In genomic region chr3:111402135-111402534, GRCm38 (mm10) we compare ENCODE assay signal across 25 mouse cellular contexts.
"Had no signal": no experiment of that assay in that cellular context is flagged by ENCODE, and none has a peak within 500 bp of the region (broad histone marks: within the 10 kb centered on the region; RNA-seq: fewer than 3 reads in every experiment).

No protein-coding gene starts in this region.

- DNase-seq: gastrocnemius, adult 2 months; gastrocnemius, postnatal 10 days; gastrocnemius, postnatal 25 days; heart, adult 18-20 months; heart, postnatal 10 days; heart, postnatal 4 days; kidney, adult 18-20 months; kidney, adult 8-10 months; kidney, postnatal 10 days; kidney, postnatal 4 days; liver had no signal

- H3K4me3 ChIP-seq: gastrocnemius, adult 2 months; heart, embryonic 10.5 days; heart, embryonic 12.5 days; hindbrain, embryonic 10.5 days; hindbrain, embryonic 12.5 days; intestine, embryonic 15.5 days; layer of hippocampus, adult 2 months; left cerebral cortex, adult 2 months; limb, embryonic 10.5 days; limb, embryonic 12.5 days had no signal

- H3K27ac ChIP-seq: gastrocnemius, adult 2 months; heart, embryonic 10.5 days; hindbrain, embryonic 10.5 days; hindbrain, embryonic 12.5 days; hindbrain, embryonic 14.5 days; intestine, embryonic 15.5 days; layer of hippocampus, adult 2 months; left cerebral cortex, adult 2 months; limb, embryonic 10.5 days; limb, embryonic 12.5 days had no signal

- H3K36me3 ChIP-seq: heart, embryonic 10.5 days; heart, embryonic 12.5 days; hindbrain, embryonic 10.5 days; hindbrain, embryonic 12.5 days; intestine, embryonic 15.5 days; limb, embryonic 10.5 days; limb, embryonic 12.5 days had no signal

- H3K4me1 ChIP-seq: heart, embryonic 10.5 days; heart, embryonic 12.5 days; hindbrain, embryonic 12.5 days; intestine, embryonic 15.5 days; limb, embryonic 10.5 days; limb, embryonic 12.5 days had no signal

- ATAC-seq: hindbrain, embryonic 16.5 days; inflammation-experienced regulatory T-cells, adult 6 months; intestine, embryonic 15.5 days; intestine, postnatal 0 days had no signal

- H3K27me3 ChIP-seq: heart, embryonic 12.5 days; hindbrain, embryonic 12.5 days; intestine, embryonic 15.5 days; limb, embryonic 12.5 days had no signal

- H3K9me3 ChIP-seq: heart, embryonic 10.5 days; heart, embryonic 12.5 days; hindbrain, embryonic 10.5 days; hindbrain, embryonic 12.5 days; intestine, embryonic 15.5 days; limb, embryonic 10.5 days; limb, embryonic 12.5 days had no signal

- H3K4me2 ChIP-seq: heart, embryonic 12.5 days; hindbrain, embryonic 12.5 days; hindbrain, embryonic 14.5 days; intestine, embryonic 15.5 days; limb, embryonic 12.5 days; liver, embryonic 11.5 days had no signal

- H3K9ac ChIP-seq: heart, embryonic 12.5 days; hindbrain, embryonic 12.5 days; hindbrain, embryonic 14.5 days; intestine, embryonic 15.5 days; limb, embryonic 12.5 days had no signal
